Mouse (Mus musculus) G1E (cell line): Measurements from ENCODE around the gene 1700113H08Rik. TPM values are rescaled to one million over a fixed set of nuclear protein-coding genes. Genes with fewer than 3 reads are reported as not detected.

Source experiments
- ATAC-seq: 2 replicates; pipeline ENCODE4 v1.8.0; 2016; ENCODE audit warnings: mild to moderate bottlenecking; ENCODE audit not compliant: insufficient number of reproducible peaks, poor library complexity, low FRiP score, severe bottlenecking; ENCODE audit errors: extremely low read depth
- DNase-seq: peaks from one replicate; pipeline ENCODE4 v3.0.0; 2012; ENCODE audit warnings: low spot score
- H3K27me3 ChIP-seq: 2 replicates; pipeline ENCODE4 v1.6.1; 2012; ENCODE audit warnings: mild to moderate bottlenecking, low read length, inconsistent platforms; ENCODE audit not compliant: insufficient read depth
- H3K36me3 ChIP-seq: replicated peaks from 2 replicates; pipeline ENCODE3; 2012; ENCODE audit warnings: mild to moderate bottlenecking, inconsistent platforms
- H3K4me1 ChIP-seq: 2 replicates; pipeline ENCODE4 v1.6.1; 2012; ENCODE audit warnings: low read depth, low read length, inconsistent platforms, mixed read lengths; ENCODE audit not compliant: insufficient read depth
- H3K4me3 ChIP-seq: 2 replicates; pipeline ENCODE4 v1.5.1; 2012; ENCODE audit warnings: low read depth, mild to moderate bottlenecking, inconsistent platforms, low read length, moderate library complexity, mixed read lengths
- H3K9me3 ChIP-seq: replicated peaks from 2 replicates; pipeline ENCODE4 v1.6.1; 2012; ENCODE audit warnings: inconsistent platforms
- CTCF ChIP-seq: IDR thresholded peaks from 2 replicates; pipeline ENCODE4 v1.5.1; 2012; ENCODE audit warnings: low read depth, low read length, inconsistent platforms, mixed read lengths
- GATA1 ChIP-seq: IDR thresholded peaks from 2 replicates; pipeline ENCODE4 v1.6.1; 2012; ENCODE audit warnings: borderline replicate concordance, low read length, inconsistent platforms, mixed read lengths
- GATA2 ChIP-seq: IDR thresholded peaks from 2 replicates; pipeline ENCODE4 v1.6.1; 2012; ENCODE audit warnings: low read depth, low read length, inconsistent platforms, borderline replicate concordance
- POLR2AphosphoS5 ChIP-seq: IDR thresholded peaks from 2 replicates; pipeline ENCODE4 v1.6.1; 2012; ENCODE audit warnings: low read depth, low read length, inconsistent platforms; ENCODE audit not compliant: insufficient replicate concordance
- TAL1 ChIP-seq: conservative IDR thresholded peaks from 2 replicates; pipeline ENCODE4 v1.6.1; 2012; ENCODE audit warnings: low read depth, low read length, inconsistent platforms, mixed read lengths
- polyA plus RNA-seq: library from polyadenylated mRNA; stranded (reverse); fragments of >175 nt; gene quantifications from 2 replicates; pipeline ENCODE4 v1.2.3, GENCODE M21; 2012
- total RNA-seq, 2 experiments: library from RNA; stranded (forward) in 1 of 2; stranded (reverse) in 1 of 2; fragments of 200-1000 nt in 1 of 2; fragments of >200 nt in 1 of 2; fragmentation: Nextera tagmentation in 1 of 2; gene quantifications; 2 replicates each; pipeline ENCODE4 v1.2.3; 2014 to 2017

Gene 1700113H08Rik
- total and polyA plus RNA-seq, 3 experiments: 0.22 TPM; not detected in 2

GRCm38 (mm10) chr10:87153731-87154505 is 96.1 kb downstream of the 1700113H08Rik start:
- Histone ChIP-seq H3K4me1 (no peaks in the 10 kb centered on the region), H3K4me3 (no peak overlapping the region), H3K27me3 (no peaks in the 10 kb centered on the region), H3K36me3 (no peaks in the 10 kb centered on the region), H3K9me3 (peaks cover 47% of the 10 kb centered on the region)
- ATAC-seq (no peak), DNase-seq (no peak)
- no peak for TF ChIP-seq GATA1
- TF ChIP-seq TAL1: no peak
- TF ChIP-seq POLR2AphosphoS5: no peak
- no peak for TF ChIP-seq GATA2
- TF ChIP-seq CTCF: no peak

GRCm38 (mm10) chr10:87159781-87160180 is 101.9 kb downstream of the 1700113H08Rik start:
- Histone ChIP-seq H3K4me3 (no peak overlapping the region), H3K36me3 (no peaks in the 10 kb centered on the region), H3K4me1 (no peaks in the 10 kb centered on the region), H3K27me3 (no peaks in the 10 kb centered on the region), H3K9me3 (peaks cover 33% of the 10 kb centered on the region)
- TF ChIP-seq GATA2: no peak
- TF ChIP-seq POLR2AphosphoS5: no peak
- no peak for TF ChIP-seq GATA1
- no peak for TF ChIP-seq CTCF
- no peak for TF ChIP-seq TAL1
- no peak for ATAC-seq
- no peak for DNase-seq

GRCm38 (mm10) chr10:87196123-87196756 is 138.4 kb downstream of the 1700113H08Rik start:
- Histone ChIP-seq H3K36me3 (no peaks in the 10 kb centered on the region), H3K27me3 (no peaks in the 10 kb centered on the region), H3K9me3 (peaks cover 14% of the 10 kb centered on the region), H3K4me1 (no peaks in the 10 kb centered on the region), H3K4me3 (no peak overlapping the region)
- no peak for DNase-seq
- TF ChIP-seq CTCF: no peak
- TF ChIP-seq GATA2: no peak
- no peak for TF ChIP-seq POLR2AphosphoS5
- no peak for TF ChIP-seq TAL1
- TF ChIP-seq GATA1: no peak
- ATAC-seq: no peak

GRCm38 (mm10) chr10:87198720-87199119 is 140.9 kb downstream of the 1700113H08Rik start:
- Histone ChIP-seq H3K36me3 (no peaks in the 10 kb centered on the region), H3K9me3 (peaks cover 23% of the 10 kb centered on the region), H3K4me3 (no peak overlapping the region), H3K27me3 (no peaks in the 10 kb centered on the region), H3K4me1 (no peaks in the 10 kb centered on the region)
- TF ChIP-seq TAL1 (no peak), GATA1 (no peak), CTCF (no peak), POLR2AphosphoS5 (no peak)
- ATAC-seq: no peak
- no peak for DNase-seq

- DNase-seq (no peak), ATAC-seq (no peak)
- H3K9me3 ChIP-seq: peaks cover 24% of the 10 kb centered on the region
- TF ChIP-seq GATA1 (no peak), POLR2AphosphoS5 (no peak), TAL1 (no peak), CTCF (no peak), GATA2 (no peak)
- no peaks in the 10 kb centered on the region for H3K36me3 ChIP-seq
- no peaks in the 10 kb centered on the region for H3K4me1 ChIP-seq
- no peaks in the 10 kb centered on the region for H3K27me3 ChIP-seq
- no peak overlapping the region for H3K4me3 ChIP-seq
These were observed 151.6 kb downstream of the 1700113H08Rik start for GRCm38 (mm10) chr10:87209466-87209865.

- ATAC-seq (no peak), DNase-seq (no peak)
- no peaks in the 10 kb centered on the region for H3K36me3 ChIP-seq
- H3K4me3 ChIP-seq: no peak overlapping the region
- peaks cover 29% of the 10 kb centered on the region for H3K9me3 ChIP-seq
- no peaks in the 10 kb centered on the region for H3K27me3 ChIP-seq
- no peaks in the 10 kb centered on the region for H3K4me1 ChIP-seq
- TF ChIP-seq GATA1 (no peak), CTCF (no peak), POLR2AphosphoS5 (no peak), TAL1 (no peak), GATA2 (no peak)
These were observed 153.2 kb downstream of the 1700113H08Rik start for GRCm38 (mm10) chr10:87211046-87211445.

GRCm38 (mm10) chr10:87212854-87213253 is 155.0 kb downstream of the 1700113H08Rik start:
- Histone ChIP-seq H3K27me3 (no peaks in the 10 kb centered on the region), H3K36me3 (no peaks in the 10 kb centered on the region), H3K4me3 (no peak overlapping the region), H3K4me1 (no peaks in the 10 kb centered on the region), H3K9me3 (peaks cover 24% of the 10 kb centered on the region)
- ATAC-seq: no peak
- TF ChIP-seq GATA2 (no peak), POLR2AphosphoS5 (no peak), GATA1 (no peak), CTCF (no peak), TAL1 (no peak)
- no peak for DNase-seq
